ENCODE assay signal across 23 mouse cellular contexts in the genomic region with DNA sequence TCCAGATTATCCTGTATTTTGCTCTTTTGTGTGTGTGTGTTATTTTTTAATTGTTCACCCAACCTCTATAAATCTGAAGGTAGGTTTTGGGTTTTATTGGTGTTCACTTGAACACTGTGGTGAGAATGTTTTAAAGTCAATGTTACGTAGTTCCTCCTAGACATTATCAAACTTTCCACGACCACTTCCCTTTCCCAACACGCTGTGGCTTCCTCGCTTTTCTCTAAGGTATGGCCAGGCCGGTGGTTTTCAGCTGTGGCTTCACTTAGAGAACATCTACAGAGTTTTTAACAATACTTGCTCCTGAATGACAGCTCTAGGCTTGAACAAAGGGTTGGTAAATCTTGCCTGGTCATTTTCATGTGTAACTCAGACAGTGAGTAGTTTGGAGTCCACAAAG.
A peak's percentile ranks its signal among the peaks of the same experiment; 100 is the strongest.
DNase-seq lines count a peak whose midpoint lies in the region; ATAC-seq lines count a peak whose summit lies in the region.
"Had no signal": no experiment of that assay in that cellular context is flagged by ENCODE, and none has a peak within 500 bp of the region (broad histone marks: within the 10 kb centered on the region; RNA-seq: fewer than 3 reads in every experiment).

No protein-coding gene starts in this region.

- peak; percentile 14 for DNase-seq in CD4-positive helper T cell, adult 2 months (ENCODE audit: low read depth, low spot score)
- DNase-seq in induced T-regulatory cell, adult 2 months (ENCODE audit: low read depth): peak; percentile 31
- DNase-seq in gastrocnemius, postnatal 4 days (ENCODE audit: low spot score in 2 of 2): no peak
- no peak for DNase-seq in kidney, postnatal 10 days
- DNase-seq: adrenal gland, postnatal 25 days; cerebellum, adult 2 months; cerebellum, postnatal 14 days; gastrocnemius, adult 2 months; gastrocnemius, postnatal 36 days; heart, postnatal 14 days; kidney, adult 8-10 months; layer of hippocampus, postnatal 36 days; liver, embryonic 13.5 days; lung, adult 18-20 months; lung, postnatal 10 days; right cerebral cortex, postnatal 14 days had no signal

- ATAC-seq in activated CD4-positive, CD25-positive, alpha-beta regulatory T cell, adult 4 months: peak; percentile 57
- ATAC-seq in neutrophil, adult 5-6 weeks (ENCODE audit: extremely low read depth, insufficient number of reproducible peaks, low FRiP score, poor library complexity, severe bottlenecking): peak; percentile 49; the same call in 1 of the 2 replicates
- no peak for ATAC-seq in erythroid progenitor cell, adult 5-6 weeks (replicated peaks; ENCODE audit: low FRiP score, poor library complexity, severe bottlenecking)
- ATAC-seq: forebrain, embryonic 15.5 days; hindbrain, postnatal 0 days; intestine, embryonic 16.5 days; Patski had no signal

Comparison
In these comparisons a context has a peak if more than half of its experiments do, and no peak if none do; other contexts are left out.
1. DNase-seq: peak in CD4-positive helper T cell, adult 2 months (single experiment) and induced T-regulatory cell, adult 2 months (single experiment); none in gastrocnemius, postnatal 4 days (0 of 2) and kidney, postnatal 10 days (single experiment).